Mouse (Mus musculus) bone marrow, adult 2 months (tissue): ENCODE measurements at regions not wholly inside any gene's neighbourhood (a gene's known extent, or its start where the extent isn't known, plus 50 kb on each side); places are given as distances from the start of the nearest gene placed in this dataset.

Source experiments
- H3K27ac ChIP-seq: fragments of 200-500 bp; 2 replicates; pipeline ENCODE4 v1.5.1; 2012; ENCODE audit warnings: low read depth, mild to moderate bottlenecking, control low read depth, inconsistent platforms, low read length; ENCODE audit not compliant: control insufficient read depth, poor library complexity, insufficient read depth
- H3K4me1 ChIP-seq: fragments of 200-500 bp; 2 replicates; pipeline ENCODE4 v1.6.1; 2011; ENCODE audit warnings: low read length; ENCODE audit not compliant: control insufficient read depth, insufficient read depth
- H3K4me3 ChIP-seq: fragments of 200-500 bp; replicated peaks from 2 replicates; pipeline ENCODE3; 2011; ENCODE audit warnings: mild to moderate bottlenecking, low read depth, low read length, control low read depth; ENCODE audit not compliant: control insufficient read depth
- CTCF ChIP-seq: fragments of 200-500 bp; IDR thresholded peaks from 2 replicates; pipeline ENCODE4 v1.5.1; 2011; ENCODE audit warnings: low read length, control low read depth; ENCODE audit not compliant: control insufficient read depth, insufficient read depth
- POLR2A ChIP-seq: fragments of 200-500 bp; IDR thresholded peaks from 2 replicates; pipeline ENCODE4 v1.6.1; 2011; ENCODE audit warnings: low read depth, mild to moderate bottlenecking, control low read depth, low read length, borderline replicate concordance; ENCODE audit not compliant: control insufficient read depth
- WGBS: fragments of 180-500 bp; shearing (Covaris S2); methylation state at CpG from one replicate; pipeline ENCODE4 v1.1.7; 2018; 5-methylcytosine and 5-hydroxymethylcytosine counted together

GRCm38 (mm10) chr14:76810697-76811589, 225.6 kb upstream of the Ccdc122 start:
- no peaks in the 10 kb centered on the region for H3K4me1 ChIP-seq
- H3K27ac ChIP-seq = no peak overlapping the region
- WGBS = 85% methylated on average over 21 of the region's 21 CpGs
- no peak for TF ChIP-seq CTCF
- no peak for TF ChIP-seq POLR2A
- no peak overlapping the region for H3K4me3 ChIP-seq

GRCm38 (mm10) chr14:76810041-76810440, 226.5 kb upstream of the Ccdc122 start:
- TF ChIP-seq CTCF (no peak), POLR2A (no peak)
- Histone ChIP-seq H3K4me3 (no peak overlapping the region), H3K27ac (no peak overlapping the region), H3K4me1 (no peaks in the 10 kb centered on the region)
- 75% methylated on average over 3 of the region's 3 CpGs for WGBS

- TF ChIP-seq POLR2A = no peak
- TF ChIP-seq CTCF = no peak
- Histone ChIP-seq H3K4me3 (no peak overlapping the region), H3K27ac (no peak overlapping the region), H3K4me1 (no peaks in the 10 kb centered on the region)
- WGBS = 86% methylated on average over 7 of the region's 7 CpGs
These were observed 227.2 kb upstream of the Ccdc122 start for GRCm38 (mm10) chr14:76809411-76809810.

- TF ChIP-seq CTCF = no peak
- WGBS = 77% methylated on average over 13 of the region's 13 CpGs
- Histone ChIP-seq H3K4me1 (no peaks in the 10 kb centered on the region), H3K4me3 (no peak overlapping the region), H3K27ac (no peak overlapping the region)
These were observed 231.3 kb upstream of the Ccdc122 start for GRCm38 (mm10) chr14:76805151-76805785.

GRCm38 (mm10) chr14:76804447-76805150, 232.0 kb upstream of the Ccdc122 start:
- WGBS = 50% methylated on average over 6 of the region's 6 CpGs
- Histone ChIP-seq H3K4me3 (no peak overlapping the region), H3K27ac (no peak overlapping the region), H3K4me1 (no peaks in the 10 kb centered on the region)
- TF ChIP-seq CTCF (no peak), POLR2A (no peak)

- Histone ChIP-seq H3K4me1 (no peaks in the 10 kb centered on the region), H3K27ac (no peak overlapping the region), H3K4me3 (no peak overlapping the region)
- 89% methylated on average over 4 of the region's 4 CpGs for WGBS
- TF ChIP-seq POLR2A (no peak), CTCF (no peak)
These were observed 236.4 kb upstream of the Ccdc122 start for GRCm38 (mm10) chr14:76800181-76800580.

GRCm38 (mm10) chr14:76799741-76800140, 236.8 kb upstream of the Ccdc122 start:
- no peak overlapping the region for H3K4me3 ChIP-seq
- no peak overlapping the region for H3K27ac ChIP-seq
- no peaks in the 10 kb centered on the region for H3K4me1 ChIP-seq
- TF ChIP-seq CTCF = no peak
- WGBS = 81% methylated on average over 6 of the region's 6 CpGs

GRCm38 (mm10) chr14:76798925-76799428, 237.6 kb upstream of the Ccdc122 start:
- H3K4me3 ChIP-seq = no peak overlapping the region
- 81% methylated on average over 8 of the region's 8 CpGs for WGBS
- no peak overlapping the region for H3K27ac ChIP-seq

More at GRCm38 (mm10) chr14:76798925-76799428, 237.6 kb upstream of the Ccdc122 start:
- no peaks in the 10 kb centered on the region for H3K4me1 ChIP-seq
- TF ChIP-seq POLR2A = no peak
- TF ChIP-seq CTCF = no peak
